26 mouse cellular contexts compared by ENCODE assay signal in genomic region chr2:60059300-60059699, GRCm38 (mm10).
DNase-seq lines count a peak whose midpoint lies in the region; ATAC-seq and TF ChIP-seq lines count a peak whose summit lies in the region.
"Had no signal": no experiment of that assay in that cellular context is flagged by ENCODE, and none has a peak within 500 bp of the region (broad histone marks: within the 10 kb centered on the region; RNA-seq: fewer than 3 reads in every experiment).

No protein-coding gene starts in this region.

- H3K4me3 ChIP-seq in liver, embryonic 11.5 days (ENCODE audit: low read depth, low read length), result no peak overlapping the region
- no peak overlapping the region for H3K4me3 ChIP-seq in liver, embryonic 12.5 days
- H3K4me3 ChIP-seq in lung, postnatal 0 days (ENCODE audit: low read depth, low read length), result no peak overlapping the region
- H3K4me3 ChIP-seq: embryonic facial prominence, embryonic 10.5 days; embryonic facial prominence, embryonic 13.5 days; gastrocnemius, adult 2 months; heart, embryonic 13.5 days had no signal

- no peak for DNase-seq in liver, embryonic 11.5 days (ENCODE audit: low spot score)
- DNase-seq in adrenal gland, adult 8-10 months, result no peak
- no peak for DNase-seq in lung, postnatal 0 days (ENCODE audit: low spot score)
- DNase-seq: adrenal gland, adult 2 months; adrenal gland, postnatal 25 days; cerebellum, adult 2 months; cerebellum, adult 9-11 months; cerebellum, postnatal 25 days; embryo, embryonic 11 days; forebrain, postnatal 0 days; gastrocnemius, adult 2 months; gastrocnemius, postnatal 14 days; heart, adult 18-20 months; heart, postnatal 14 days; heart, postnatal 4 days had no signal

- H3K4me1 ChIP-seq in liver, embryonic 11.5 days (replicated peaks; ENCODE audit: control insufficient read depth, insufficient read depth, low read length), result peaks cover 4% of the 10 kb centered on the region
- H3K4me1 ChIP-seq in liver, embryonic 12.5 days, result peaks cover 16% of the 10 kb centered on the region
- peaks cover 4% of the 10 kb centered on the region; the same call in 1 of the 2 replicates for H3K4me1 ChIP-seq in lung, postnatal 0 days (ENCODE audit: insufficient read depth, low read depth, low read length)

- H3K27me3 ChIP-seq in liver, embryonic 11.5 days (replicated peaks; ENCODE audit: control insufficient read depth, insufficient read depth, low read length), result no peaks in the 10 kb centered on the region
- no peaks in the 10 kb centered on the region for H3K27me3 ChIP-seq in liver, embryonic 12.5 days (replicated peaks)
- H3K27me3 ChIP-seq in lung, postnatal 0 days (replicated peaks; ENCODE audit: insufficient read depth, low read length), result no peaks in the 10 kb centered on the region
- H3K27me3 ChIP-seq: embryonic facial prominence, embryonic 13.5 days; heart, embryonic 13.5 days had no signal

- H3K36me3 ChIP-seq in liver, embryonic 11.5 days (ENCODE audit: control insufficient read depth, insufficient read depth, low read length), result no peaks in the 10 kb centered on the region
- H3K36me3 ChIP-seq in liver, embryonic 12.5 days, result peaks cover 8% of the 10 kb centered on the region
- no peaks in the 10 kb centered on the region for H3K36me3 ChIP-seq in lung, postnatal 0 days (ENCODE audit: insufficient read depth, low read length)

- H3K27ac ChIP-seq in liver, embryonic 11.5 days (ENCODE audit: low read depth, low read length), result no peak overlapping the region
- H3K27ac ChIP-seq in liver, embryonic 12.5 days, result no peak overlapping the region
- H3K27ac ChIP-seq in lung, postnatal 0 days (ENCODE audit: low read length), result no peak overlapping the region
- H3K27ac ChIP-seq: embryonic facial prominence, embryonic 10.5 days; embryonic facial prominence, embryonic 13.5 days; gastrocnemius, adult 2 months; heart, embryonic 13.5 days; hindbrain, embryonic 14.5 days; hindbrain, postnatal 0 days had no signal

- peak; percentile 34; the same call in 1 of the 2 replicates for ATAC-seq in liver, embryonic 11.5 days (replicated peaks; ENCODE audit: low FRiP score)
- no peak for ATAC-seq in liver, embryonic 12.5 days
- ATAC-seq in erythroid progenitor cell, adult 5-6 weeks (replicated peaks; ENCODE audit: low FRiP score, poor library complexity, severe bottlenecking), result peak; percentile 86
- ATAC-seq in megakaryocyte-erythroid progenitor cell, adult 5-6 weeks (replicated peaks; ENCODE audit: low FRiP score, low TSS enrichment, poor library complexity, severe bottlenecking), result peak; percentile 74
- no peak for ATAC-seq in lung, postnatal 0 days
- ATAC-seq: CD4-positive, CD25-positive, alpha-beta regulatory T cell, adult 4 months; forebrain, embryonic 14.5 days; forebrain, postnatal 0 days; hindbrain, postnatal 0 days; inflammation-experienced regulatory T-cells, adult 6 months had no signal

- TF ChIP-seq CTCF in lung, postnatal 0 days (IDR thresholded peaks at IDR 0.05), result no peak

- no peaks in the 10 kb centered on the region for H3K9me3 ChIP-seq in liver, embryonic 11.5 days (ENCODE audit: control insufficient read depth, low read length)
- no peaks in the 10 kb centered on the region for H3K9me3 ChIP-seq in liver, embryonic 12.5 days (replicated peaks)
- no peaks in the 10 kb centered on the region for H3K9me3 ChIP-seq in lung, postnatal 0 days (ENCODE audit: low read length)

- no peak overlapping the region for H3K4me2 ChIP-seq in liver, embryonic 11.5 days
- no peak overlapping the region for H3K4me2 ChIP-seq in liver, embryonic 12.5 days
- H3K4me2 ChIP-seq in lung, postnatal 0 days (replicated peaks; ENCODE audit: low read depth, low read length), result no peak overlapping the region
- H3K4me2 ChIP-seq: embryonic facial prominence, embryonic 13.5 days; heart, embryonic 13.5 days; hindbrain, embryonic 14.5 days had no signal

- WGBS in liver, embryonic 11.5 days, result 91% methylated on average over 5 of the region's 5 CpGs
- WGBS in liver, embryonic 12.5 days (ENCODE audit: insufficient replicate concordance), result 78% methylated on average over 5 of the region's 5 CpGs
- WGBS in lung, postnatal 0 days, result 90% methylated on average over 5 of the region's 5 CpGs

- TF ChIP-seq EP300 in lung, postnatal 0 days (IDR thresholded peaks at IDR 0.05), result no peak

- H3K9ac ChIP-seq in liver, embryonic 11.5 days (ENCODE audit: low read depth, low read length), result no peak overlapping the region
- no peak overlapping the region for H3K9ac ChIP-seq in liver, embryonic 12.5 days
- H3K9ac ChIP-seq in lung, postnatal 0 days (replicated peaks; ENCODE audit: low read depth), result no peak overlapping the region
- H3K9ac ChIP-seq: embryonic facial prominence, embryonic 13.5 days; forebrain, postnatal 0 days; heart, embryonic 13.5 days; hindbrain, embryonic 14.5 days had no signal

Comparison
In these comparisons a context has a peak if more than half of its experiments do, and no peak if none do; other contexts are left out.
1. ATAC-seq: peak in liver, embryonic 11.5 days (single experiment), erythroid progenitor cell, adult 5-6 weeks (single experiment) and megakaryocyte-erythroid progenitor cell, adult 5-6 weeks (single experiment); none in liver, embryonic 12.5 days (single experiment) and lung, postnatal 0 days (single experiment).